Comparison of ENCODE assay signal across 21 mouse cellular contexts in genomic region chr3:95731802-95732201, GRCm38 (mm10). TPM values are rescaled to one million over a fixed set of nuclear protein-coding genes. Genes with fewer than 3 reads are reported as not detected.
A peak's percentile ranks its signal among the peaks of the same experiment; 100 is the strongest.
DNase-seq lines count a peak whose midpoint lies in the region; TF ChIP-seq lines count a peak whose summit lies in the region.
"Had no signal": no experiment of that assay in that cellular context is flagged by ENCODE, and none has a peak within 500 bp of the region (broad histone marks: within the 10 kb centered on the region; RNA-seq: fewer than 3 reads in every experiment).

No protein-coding gene starts in this region.

- intact Hi-C loops in heart, adult 2 months (cut with DNase I), result loop anchor here (5.0 kb wide), 1 partner anchor 45 kb away; the partner anchor contains the start of gene Adamtsl4
- intact Hi-C loops in heart, postnatal 10 days (cut with DNase I), result loop anchor here (5.0 kb wide), 1 partner anchor 45 kb away; the partner anchor contains the start of gene Adamtsl4
- intact Hi-C loops in left cerebral cortex, adult 2 months (cut with DNase I), result no loop called here

- no peak overlapping the region for H3K27ac ChIP-seq in heart, adult 2 months
- H3K27ac ChIP-seq in left cerebral cortex, adult 2 months, result no peak overlapping the region
- H3K27ac ChIP-seq: forebrain, embryonic 10.5 days; hindbrain, embryonic 13.5 days; liver, embryonic 14.5 days; midbrain, embryonic 13.5 days; neural tube, embryonic 12.5 days had no signal

- peak; percentile 49 for TF ChIP-seq CTCF in heart, adult 2 months (IDR thresholded peaks at IDR 0.05)
- TF ChIP-seq CTCF in left cerebral cortex, adult 2 months (IDR thresholded peaks at IDR 0.05), result peak; percentile 13; the same call in 1 of the 2 replicates

- H3K9ac ChIP-seq in heart, adult 2 months (ENCODE audit: low read depth, low read length), result no peak overlapping the region
- H3K9ac ChIP-seq: heart, embryonic 12.5 days; hindbrain, embryonic 13.5 days; liver, embryonic 14.5 days; midbrain, embryonic 13.5 days; neural tube, embryonic 12.5 days had no signal

- 88% methylated on average over 4 of the region's 4 CpGs for WGBS in heart, adult 2 months

- TF ChIP-seq POLR2A in heart, adult 2 months (IDR thresholded peaks at IDR 0.05; ENCODE audit: insufficient read depth, low read depth, low read length), result no peak

- no peaks in the 10 kb centered on the region for H3K36me3 ChIP-seq in heart, adult 2 months (ENCODE audit: control insufficient read depth, insufficient read depth, low read length)

- no peaks in the 10 kb centered on the region for H3K79me2 ChIP-seq in heart, adult 2 months (replicated peaks; ENCODE audit: control insufficient read depth, insufficient read depth, low read length)

- TF ChIP-seq EP300 in heart, adult 2 months (IDR thresholded peaks at IDR 0.05; ENCODE audit: insufficient read depth, low read depth, low read length), result no peak

- no peaks in the 10 kb centered on the region for H3K27me3 ChIP-seq in heart, adult 2 months (ENCODE audit: control insufficient read depth, insufficient read depth, low read length)
- H3K27me3 ChIP-seq: heart, embryonic 12.5 days; hindbrain, embryonic 13.5 days; megakaryocyte, embryonic 14.5 days; midbrain, embryonic 13.5 days; neural tube, embryonic 12.5 days had no signal

- H3K4me1 ChIP-seq in heart, adult 2 months (ENCODE audit: control insufficient read depth, insufficient read depth, low read length), result peaks cover 8% of the 10 kb centered on the region
- H3K4me1 ChIP-seq: hindbrain, embryonic 13.5 days; midbrain, embryonic 13.5 days; neural tube, embryonic 12.5 days had no signal

- DNase-seq in heart, adult 2 months, result no peak
- no peak for DNase-seq in heart, postnatal 10 days
- DNase-seq in left cerebral cortex, adult 2 months (ENCODE audit: extremely low spot score in 1 of 2, low spot score in 2 of 2), result no peak
- DNase-seq in left cerebral cortex, adult 18-20 months (ENCODE audit: low spot score in 2 of 2), result no peak
- DNase-seq in 3T3-L1 (ENCODE audit: low read depth, low spot score) (peak; percentile 26), adipocyte (ENCODE audit: low spot score) (peak; percentile 57)
- no peak for DNase-seq in thymus, postnatal 36 days
- DNase-seq: adrenal gland, postnatal 14 days; B cell, adult 2 months; cerebellum, adult 9-10 months; kidney, adult 8-10 months; kidney, postnatal 14 days; right cerebral cortex, postnatal 14 days had no signal

- no peak overlapping the region for H3K4me3 ChIP-seq in heart, adult 2 months
- no peak overlapping the region for H3K4me3 ChIP-seq in left cerebral cortex, adult 2 months
- H3K4me3 ChIP-seq: forebrain, embryonic 10.5 days; heart, embryonic 12.5 days; hindbrain, embryonic 13.5 days; megakaryocyte, embryonic 14.5 days; midbrain, embryonic 13.5 days; neural tube, embryonic 12.5 days had no signal

RNA-seq across cellular contexts. Expression of gene Ecm1, which starts 7.6 kb away (rescaled TPM):
- 10 to 100 TPM; 54.4 to 61.9 TPM for total RNA-seq in heart, adult 2 months (2021)
- 173 and 200 TPM in 2 replicates for polyA plus RNA-seq in heart, adult 2 months (2012; rRNA removed)
- total RNA-seq in heart, postnatal 10 days (2021), result 10 to 100 TPM; 49.2 to 59.2 TPM
- 10 to 100 TPM in 1 of 2 experiments, 1 to 10 TPM in 1; 9.2 to 11.3 TPM for total RNA-seq in left cerebral cortex, adult 2 months (2021)
- 10 to 100 TPM; 11.2 to 14.2 TPM for total RNA-seq in left cerebral cortex, adult 18-20 months (2021)
- total RNA-seq: common myeloid progenitor, adult 5-6 weeks had no signal

RNA-seq across cellular contexts. Expression of gene Tars2, which starts 28.2 kb away (rescaled TPM):
- 10 to 100 TPM; 42.1 to 45.3 TPM for total RNA-seq in heart, adult 2 months (2021)
- 31.3 and 54.4 TPM in 2 replicates for polyA plus RNA-seq in heart, adult 2 months (2012; rRNA removed)
- total RNA-seq in heart, postnatal 10 days (2021), result 10 to 100 TPM; 33.5 to 39.6 TPM
- 10 to 100 TPM; 43.5 to 43.8 TPM for total RNA-seq in left cerebral cortex, adult 2 months (2021)
- 10 to 100 TPM; 37.1 to 39.4 TPM for total RNA-seq in left cerebral cortex, adult 18-20 months (2021)

RNA-seq across cellular contexts. Expression of gene Adamtsl4, which starts 44.1 kb away (rescaled TPM):
- total RNA-seq in heart, adult 2 months (2021), result 10 to 100 TPM; 39.2 to 51.4 TPM
- polyA plus RNA-seq in heart, adult 2 months (2012; rRNA removed), result 36.2 and 46.2 TPM in 2 replicates
- 10 to 100 TPM; 32.2 to 37.4 TPM for total RNA-seq in heart, postnatal 10 days (2021)
- total RNA-seq in left cerebral cortex, adult 2 months (2021), result 1 to 10 TPM; 6.8 to 7.7 TPM
- 1 to 10 TPM; 4.4 to 8.2 TPM for total RNA-seq in left cerebral cortex, adult 18-20 months (2021)

Comparison
In these comparisons a context has a peak if more than half of its experiments do, and no peak if none do; other contexts are left out.
1. DNase-seq: peak in 3T3-L1 (single experiment) and adipocyte (single experiment); none in heart, adult 2 months (0 of 2), heart, postnatal 10 days (0 of 2), left cerebral cortex, adult 2 months (0 of 2), left cerebral cortex, adult 18-20 months (0 of 2) and thymus, postnatal 36 days (0 of 2).